Mouse (Mus musculus) forebrain, embryonic 14.5 days (tissue): ENCODE results near the gene Angel1. TPM values are rescaled to one million over a fixed set of nuclear protein-coding genes. Genes with fewer than 3 reads are reported as not detected.

Experiments used
- ATAC-seq: fragments of 200-750 bp; cut with Nextera tagmentation; 2 replicates; pipeline ENCODE4 v1.8.0; 2017; ENCODE audit warnings: mild to moderate bottlenecking, moderate library complexity
- DNase-seq: peaks from one replicate; pipeline ENCODE4 v3.0.0-alpha.2; 2015; ENCODE audit warnings: low spot score
- H3K27ac ChIP-seq: fragments of 300-500 bp; sonication (generic); 2 replicates; pipeline ENCODE4 v1.5.1; 2014; ENCODE audit warnings: low read depth, mild to moderate bottlenecking, control low read depth, low read length, moderate library complexity
- H3K27me3 ChIP-seq: fragments of 300-500 bp; sonication (generic); replicated peaks from 2 replicates; pipeline ENCODE4 v1.6.1; 2014; ENCODE audit warnings: low read length, control low read depth, mixed read lengths; ENCODE audit not compliant: control insufficient read depth, insufficient read depth
- H3K36me3 ChIP-seq: fragments of 300-500 bp; sonication (generic); 2 replicates; pipeline ENCODE4 v1.6.1; 2014; ENCODE audit warnings: low read length, control low read depth; ENCODE audit not compliant: control insufficient read depth, insufficient read depth
- H3K4me1 ChIP-seq: fragments of 300-500 bp; sonication (generic); 2 replicates; pipeline ENCODE4 v1.6.1; 2014; ENCODE audit warnings: antibody characterized with exemption, low read length, control low read depth; ENCODE audit not compliant: control insufficient read depth, insufficient read depth
- H3K4me2 ChIP-seq: fragments of 300-500 bp; sonication (generic); 2 replicates; pipeline ENCODE4 v1.6.1; 2014; ENCODE audit warnings: mild to moderate bottlenecking, control low read depth, low read length
- H3K4me3 ChIP-seq: fragments of 300-500 bp; sonication (generic); 2 replicates; pipeline ENCODE4 v1.5.1; 2014; ENCODE audit warnings: low read depth, low read length, control low read depth
- H3K9ac ChIP-seq: fragments of 300-500 bp; sonication (generic); 2 replicates; pipeline ENCODE4 v1.6.1; 2014; ENCODE audit warnings: mild to moderate bottlenecking, low read length, control low read depth, moderate library complexity
- H3K9me3 ChIP-seq: fragments of 300-500 bp; sonication (generic); replicated peaks from 2 replicates; pipeline ENCODE4 v1.6.1; 2016; ENCODE audit warnings: low read length, control low read depth, mixed read lengths; ENCODE audit not compliant: control insufficient read depth
- WGBS: fragments of 180-500 bp; shearing (Covaris S2); extraction: QIAGEN DNeasy Blood & Tissue Kit; methylation state at CpG from one replicate; pipeline ENCODE4 v1.1.7; 2014; 5-methylcytosine and 5-hydroxymethylcytosine counted together
- polyA plus RNA-seq: library from polyadenylated mRNA; unstranded; fragments of >200 nt; fragmentation: Nextera tagmentation; extraction: Ambion mirVana; gene quantifications from 2 replicates; pipeline ENCODE4 v1.2.1, GENCODE M21; 2014

The Angel1 gene
- polyA plus RNA-seq, 1 experiment from 2014 or later, result 7.6 TPM

- Histone ChIP-seq H3K27ac (no peak overlapping the region), H3K36me3 (peaks cover 78% of the 10 kb centered on the region)
- no peak for DNase-seq
Measured at GRCm38 (mm10) chr12:86686551-86687330, 39.5 kb downstream of the Angel1 start.

DNA sequence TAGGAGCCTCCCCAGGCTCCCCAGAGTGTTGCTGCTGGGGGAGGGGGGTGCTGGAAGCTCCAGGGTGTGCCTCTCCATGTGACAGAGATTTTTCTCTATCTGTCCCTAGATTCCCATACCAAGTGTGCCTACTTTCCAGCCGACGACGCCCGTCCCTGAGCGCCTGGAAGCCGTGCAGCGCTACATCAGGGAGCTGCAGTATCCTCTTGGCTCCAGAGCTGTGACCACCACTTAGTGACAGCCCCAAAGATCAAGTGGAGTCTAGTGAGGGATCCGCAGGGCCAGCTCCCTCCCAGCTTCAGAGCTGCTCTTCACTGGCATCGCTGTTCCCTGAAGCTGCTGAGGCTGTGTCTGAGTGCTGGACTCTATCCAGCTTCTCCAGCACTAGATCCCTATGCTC lies 41.0 kb downstream of the Angel1 start:
- no peak for DNase-seq
- H3K9me3 ChIP-seq, result no peaks in the 10 kb centered on the region
- H3K4me2 ChIP-seq, result no peak overlapping the region
- no peak overlapping the region for H3K4me3 ChIP-seq
- peaks cover 22% of the 10 kb centered on the region for H3K4me1 ChIP-seq
- H3K36me3 ChIP-seq, result peaks cover 64% of the 10 kb centered on the region
- no peak for ATAC-seq
- 68% methylated on average over 9 of the region's 9 CpGs for WGBS
- peak overlapping the region; percentile 33; the same call in 1 of the 2 replicates for H3K27ac ChIP-seq
- H3K9ac ChIP-seq, result no peak overlapping the region
- H3K27me3 ChIP-seq, result no peaks in the 10 kb centered on the region

More at GRCm38 (mm10) chr12:86686551-86687330, 39.5 kb downstream of the Angel1 start:
- Histone ChIP-seq H3K4me3 (no peak overlapping the region), H3K9me3 (no peaks in the 10 kb centered on the region), H3K4me2 (no peak overlapping the region), H3K4me1 (peaks cover 14% of the 10 kb centered on the region), H3K27me3 (no peaks in the 10 kb centered on the region), H3K9ac (no peak overlapping the region)
- no peak for ATAC-seq
- 55% methylated on average over 13 of the region's 13 CpGs for WGBS

DNA sequence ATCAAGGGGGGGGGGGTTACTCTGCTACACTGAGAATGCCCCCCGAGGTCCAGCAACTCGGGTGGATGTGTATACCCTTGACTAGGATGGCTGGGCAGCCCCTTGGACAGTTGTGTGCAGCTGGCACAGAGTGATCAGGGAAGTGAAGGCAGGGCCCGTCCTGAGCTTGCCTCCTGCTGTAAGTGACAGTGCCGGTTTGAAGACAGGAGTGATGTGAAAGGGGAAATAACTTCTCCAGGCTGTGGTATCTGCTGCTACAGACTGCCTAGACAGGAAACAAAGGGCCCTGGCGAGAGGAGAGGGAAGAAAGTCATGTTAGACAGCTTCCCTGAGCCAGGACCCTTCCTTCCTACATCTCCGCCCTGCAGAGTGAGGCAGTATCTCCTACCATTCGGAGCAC lies 42.6 kb downstream of the Angel1 start:
- Histone ChIP-seq H3K9ac (no peak overlapping the region), H3K27me3 (no peaks in the 10 kb centered on the region), H3K27ac (0 out of 2 replicates have a peak overlapping the region, but pooled peaks have one; percentile 24), H3K4me2 (0 out of 2 replicates have a peak overlapping the region, but pooled peaks have one; percentile 56), H3K9me3 (no peaks in the 10 kb centered on the region), H3K4me3 (no peak overlapping the region), H3K36me3 (peaks cover 48% of the 10 kb centered on the region), H3K4me1 (peaks cover 24% of the 10 kb centered on the region)
- DNase-seq (no peak), ATAC-seq (no peak)
- WGBS, result 85% methylated on average over 7 of the region's 7 CpGs

DNA sequence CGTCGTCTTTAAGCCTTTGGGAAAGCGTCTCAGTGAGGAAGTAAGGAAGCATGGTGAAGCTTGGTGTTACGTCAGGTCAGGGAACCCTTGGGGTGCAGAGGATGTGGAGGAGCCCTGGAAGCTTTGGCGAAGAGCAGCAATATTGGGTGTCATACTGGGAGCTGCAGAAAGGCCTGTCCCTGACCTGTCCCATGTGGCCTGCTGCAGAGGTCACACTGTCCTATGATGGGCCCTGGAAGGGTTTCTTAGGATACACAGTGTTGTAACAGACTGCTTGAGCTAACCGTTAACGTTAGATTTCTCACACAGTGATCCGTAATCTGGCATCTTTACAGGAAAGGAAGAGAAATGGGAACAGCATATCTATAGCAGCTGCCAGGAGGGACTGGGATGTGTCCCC lies 44.1 kb downstream of the Angel1 start:
- Histone ChIP-seq H3K9me3 (no peaks in the 10 kb centered on the region), H3K27me3 (no peaks in the 10 kb centered on the region), H3K4me2 (peak overlapping the region; percentile 56), H3K27ac (no peak overlapping the region), H3K4me3 (peak overlapping the region; percentile 96; the same call in 1 of the 2 replicates), H3K4me1 (peaks cover 24% of the 10 kb centered on the region), H3K9ac (peak overlapping the region; percentile 8; the same call in 1 of the 2 replicates), H3K36me3 (peaks cover 34% of the 10 kb centered on the region)
- ATAC-seq (no peak), DNase-seq (peak; percentile 37)
- WGBS, result 76% methylated on average over 8 of the region's 8 CpGs

GRCm38 (mm10) chr12:86681626-86682025 lies 44.6 kb downstream of the Angel1 start:
- Histone ChIP-seq H3K9me3 (no peaks in the 10 kb centered on the region), H3K27me3 (no peaks in the 10 kb centered on the region), H3K4me3 (peak overlapping the region; percentile 96; the same call in 1 of the 2 replicates), H3K36me3 (peaks cover 29% of the 10 kb centered on the region), H3K27ac (no peak overlapping the region), H3K9ac (peak overlapping the region; percentile 8; the same call in 1 of the 2 replicates), H3K4me2 (peak overlapping the region; percentile 56), H3K4me1 (peaks cover 24% of the 10 kb centered on the region)
- DNase-seq, result no peak
- 89% methylated on average over 9 of the region's 9 CpGs for WGBS
- no peak for ATAC-seq

DNA sequence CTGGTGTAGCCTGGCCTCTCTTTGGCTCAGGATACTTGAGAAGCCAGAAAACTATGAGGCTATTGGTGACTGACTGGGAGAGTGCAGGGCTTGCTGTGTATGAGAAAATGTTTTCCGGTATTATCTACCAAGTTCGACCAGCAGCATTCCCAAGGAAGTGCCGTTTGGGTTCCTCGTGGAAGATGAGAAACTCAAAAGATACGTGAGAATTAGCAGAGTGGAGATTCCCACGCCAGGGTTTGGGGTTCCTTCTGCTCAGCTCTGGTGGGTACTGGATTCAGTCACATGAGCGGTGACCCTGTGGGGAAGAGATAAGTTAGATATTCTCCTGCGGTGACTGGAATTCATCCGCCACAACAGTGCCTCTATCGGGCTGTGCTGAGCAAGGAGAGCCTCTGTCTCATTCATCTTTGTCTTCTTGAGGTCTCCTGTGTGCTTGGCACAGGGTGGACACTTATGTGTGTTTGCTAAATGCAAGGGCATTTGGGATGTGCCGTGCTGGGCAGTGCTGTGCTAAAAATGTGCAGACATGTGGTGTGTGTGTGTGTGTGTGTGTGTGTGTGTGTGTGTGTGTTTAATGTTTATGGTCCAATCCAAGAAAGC lies 45.6 kb downstream of the Angel1 start:
- Histone ChIP-seq H3K4me1 (peaks cover 24% of the 10 kb centered on the region), H3K27ac (peak overlapping the region; percentile 96; the same call in 1 of the 2 replicates), H3K4me3 (peak overlapping the region; percentile 96), H3K9ac (peak overlapping the region; percentile 99), H3K36me3 (peaks cover 20% of the 10 kb centered on the region), H3K27me3 (no peaks in the 10 kb centered on the region), H3K9me3 (no peaks in the 10 kb centered on the region), H3K4me2 (peak overlapping the region; percentile 56)
- WGBS, result 37% methylated on average over 11 of the region's 11 CpGs
- peak; percentile 57 for DNase-seq
- peak; percentile 16 for ATAC-seq

DNA sequence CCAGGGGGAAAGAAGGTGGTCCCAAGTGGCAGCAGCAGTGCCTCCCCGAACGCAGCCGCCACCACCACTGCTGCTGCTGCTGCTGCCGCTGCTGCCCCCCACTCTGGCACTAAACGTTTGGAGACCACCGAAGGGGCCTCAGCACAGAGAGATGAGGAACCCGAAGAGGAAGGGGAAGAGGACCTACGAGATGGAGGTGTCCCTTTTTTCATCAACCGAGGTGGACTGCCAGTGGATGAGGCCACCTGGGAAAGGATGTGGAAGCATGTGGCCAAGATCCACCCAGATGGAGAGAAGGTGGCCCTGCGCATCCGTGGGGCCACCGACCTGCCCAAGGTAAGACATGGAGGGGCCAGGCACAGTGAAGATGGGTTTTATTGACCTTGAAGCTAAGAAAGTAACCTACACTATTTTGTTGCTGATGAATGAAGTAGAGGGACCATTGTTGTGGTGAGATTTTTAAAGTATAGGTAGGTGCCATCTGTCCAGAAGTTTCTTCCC lies 46.2 kb downstream of the Angel1 start:
- 23% methylated on average over 12 of the region's 12 CpGs for WGBS
- Histone ChIP-seq H3K4me1 (peaks cover 24% of the 10 kb centered on the region), H3K4me2 (peak overlapping the region; percentile 56), H3K36me3 (peaks cover 15% of the 10 kb centered on the region), H3K4me3 (peak overlapping the region; percentile 96), H3K27ac (peak overlapping the region; percentile 96), H3K27me3 (no peaks in the 10 kb centered on the region), H3K9me3 (no peaks in the 10 kb centered on the region), H3K9ac (peak overlapping the region; percentile 99)
- DNase-seq (no peak), ATAC-seq (0 out of 2 replicates have a peak, but pooled peaks have one; percentile 4)

- Histone ChIP-seq H3K4me2 (peak overlapping the region; percentile 56), H3K4me3 (peak overlapping the region; percentile 96), H3K27me3 (no peaks in the 10 kb centered on the region), H3K9ac (peak overlapping the region; percentile 99), H3K36me3 (peaks cover 12% of the 10 kb centered on the region), H3K9me3 (no peaks in the 10 kb centered on the region), H3K27ac (peak overlapping the region; percentile 96), H3K4me1 (peaks cover 24% of the 10 kb centered on the region)
- ATAC-seq, result peak; percentile 22
- WGBS, result 4% methylated on average over 9 of the region's 9 CpGs
- peak; percentile 60 for DNase-seq
Measured at GRCm38 (mm10) chr12:86679546-86679930, 46.7 kb downstream of the Angel1 start.
